Mouse (Mus musculus) spleen, adult 10 weeks (tissue): Measurements from ENCODE around the gene Scn11a. TPM values are rescaled to one million over a fixed set of nuclear protein-coding genes. Genes with fewer than 3 reads are reported as not detected.

Experiments
- polyA plus RNA-seq: library from polyadenylated mRNA; stranded (reverse); fragments of 350-450 nt; fragmentation: Illumina TruSeq; extraction: RNeasy Lipid Tissue Mini Kit (QIAGEN cat#74804); gene quantifications from one replicate; pipeline ENCODE4 v1.2.3, GENCODE M21; 2015; ENCODE audit warnings: low replicate concordance; ENCODE audit not compliant: insufficient read depth

Gene Scn11a
- polyA plus RNA-seq, result 0.07 TPM

DNA sequence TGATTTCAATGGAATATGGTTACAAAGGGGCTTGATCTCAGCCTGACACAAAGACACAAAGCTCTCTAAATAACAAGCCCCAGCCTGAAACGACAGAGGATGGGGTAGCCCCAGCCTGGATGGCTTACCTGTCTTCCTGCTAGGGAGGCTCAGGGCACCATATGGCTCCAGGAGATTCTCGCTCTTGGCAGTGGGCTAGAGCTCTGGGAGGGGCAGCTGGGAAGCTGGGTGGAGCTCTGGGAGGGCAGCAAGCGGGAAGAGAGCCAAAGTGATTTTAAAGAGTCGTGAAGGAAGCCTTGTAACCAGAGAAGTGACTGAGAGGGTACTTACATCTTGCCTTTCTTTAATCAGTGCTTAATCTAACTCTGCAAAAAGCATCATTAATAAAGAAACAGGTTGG, at the start of gene Scn11a:
Scn11a (minus strand) TSS at position 160 of the 400 bp plus-strand sequence.

DNA sequence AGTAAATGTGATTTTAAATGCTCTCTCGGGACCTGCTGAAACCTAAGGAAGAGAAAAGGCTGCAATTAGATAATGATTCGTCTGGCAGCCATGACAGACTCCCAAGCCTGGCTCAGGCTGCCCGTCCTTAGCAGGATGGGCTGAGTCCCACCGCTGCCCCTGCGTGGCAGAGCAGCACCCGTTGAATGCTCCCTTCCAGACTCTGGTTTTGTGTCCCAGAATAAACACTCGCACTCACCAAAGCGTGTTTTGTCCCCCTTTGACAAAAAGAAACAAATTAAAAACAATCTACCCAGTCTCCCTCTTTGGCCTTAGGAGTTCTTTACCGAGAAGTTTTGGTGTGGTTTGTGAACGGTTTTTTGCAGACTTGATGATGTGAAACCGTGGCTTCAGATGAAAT, 106.0 kb downstream of the Scn11a start, which contains the start of gene Scn10a:
Scn10a (minus strand) TSS at position 101 of the 400 bp plus-strand sequence.

Other genes starting within 250 kb of the Scn11a start
- 0.29 TPM for gene Scn5a, start 246.4 kb downstream of the Scn11a start, polyA plus RNA-seq
- gene Scn10a, start 106.1 kb downstream of the Scn11a start, polyA plus RNA-seq, result not detected
- 57.8 TPM for gene Wdr48, start 69.4 kb upstream of the Scn11a start, polyA plus RNA-seq
- gene Gorasp1, start 112.1 kb upstream of the Scn11a start, polyA plus RNA-seq, result 3.3 TPM
- gene Ttc21a, start 112.2 kb upstream of the Scn11a start, polyA plus RNA-seq, result not detected
- gene Csrnp1, start 159.2 kb upstream of the Scn11a start, polyA plus RNA-seq, result 10.5 TPM
- gene Xirp1, start 198.1 kb upstream of the Scn11a start, polyA plus RNA-seq, result 0.07 TPM
- gene Cx3cr1, start 244.4 kb upstream of the Scn11a start, polyA plus RNA-seq, result 24.8 TPM